Mouse (Mus musculus) retina, embryonic 14.5 days (tissue): Measurements from ENCODE around the gene Rgs9.
"Not testable (repeated sequence)": the region's sequence is repeated elsewhere in the genome, so short reads cannot be mapped to it uniquely, and the experiment has no call there.

Experiments
- DNase-seq: peaks from one replicate; pipeline ENCODE4 v3.0.0-alpha.2; 2015; ENCODE audit warnings: low spot score

Rgs9 gene

GRCm38 (mm10) chr11:109297710-109298375 is at the start of gene Rgs9:
Gene Rgs9 (minus strand): TSS chr11:109298129.
- DNase-seq: peak; percentile 91

- DNase-seq: no peak
Observed at GRCm38 (mm10) chr11:109347242-109347959, 49.5 kb upstream of the Rgs9 start.

DNA sequence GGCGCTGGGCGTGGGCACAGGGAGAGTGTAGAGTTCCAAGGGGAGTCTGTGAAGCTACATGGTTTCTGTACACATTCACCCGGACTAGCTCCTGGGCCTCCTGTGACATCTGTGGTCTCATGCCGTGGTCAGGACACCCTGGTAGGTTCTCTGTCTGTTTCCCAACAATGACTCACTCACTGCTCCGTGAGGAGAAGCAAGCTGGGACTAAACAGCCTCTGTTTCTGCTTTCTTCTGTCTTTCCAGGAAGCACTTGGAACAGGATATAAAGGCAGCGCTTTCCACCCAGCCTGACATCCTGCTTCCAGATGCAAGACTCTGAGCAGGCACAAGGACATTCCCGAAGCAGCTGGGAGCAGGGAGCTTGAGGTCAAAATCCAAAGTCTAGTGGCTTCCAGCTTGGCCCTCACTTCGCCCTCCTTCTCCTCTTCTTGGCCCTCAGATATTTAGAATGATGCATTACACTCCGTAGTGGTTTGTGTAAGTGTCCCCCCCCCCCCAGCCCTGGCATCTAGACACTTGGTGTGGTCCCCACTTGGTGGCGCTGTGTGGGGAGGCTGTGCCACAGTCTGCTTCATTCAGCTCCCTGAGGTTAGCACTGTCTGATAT is 46.2 kb upstream of the Rgs9 start:
- DNase-seq: peak; percentile 52

DNA sequence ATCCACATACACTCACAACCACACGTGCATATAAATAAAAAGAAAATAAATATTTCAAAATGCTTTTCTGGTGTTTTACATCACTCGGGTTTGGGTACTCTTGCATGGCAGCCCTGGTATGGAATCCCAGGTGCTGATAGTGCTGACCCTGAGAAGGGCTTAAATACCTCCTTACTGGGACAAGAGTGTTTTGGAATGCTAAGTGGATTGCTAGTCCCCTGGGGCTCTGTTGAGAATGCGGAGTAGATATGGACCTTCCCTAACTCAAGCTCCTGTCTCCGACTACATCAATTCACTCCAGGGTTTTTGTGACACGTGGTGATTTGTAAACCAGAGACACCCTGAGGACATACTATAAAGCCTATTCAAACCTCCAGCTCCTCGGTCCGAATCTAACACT is 45.6 kb upstream of the Rgs9 start:
- DNase-seq: no peak

DNA sequence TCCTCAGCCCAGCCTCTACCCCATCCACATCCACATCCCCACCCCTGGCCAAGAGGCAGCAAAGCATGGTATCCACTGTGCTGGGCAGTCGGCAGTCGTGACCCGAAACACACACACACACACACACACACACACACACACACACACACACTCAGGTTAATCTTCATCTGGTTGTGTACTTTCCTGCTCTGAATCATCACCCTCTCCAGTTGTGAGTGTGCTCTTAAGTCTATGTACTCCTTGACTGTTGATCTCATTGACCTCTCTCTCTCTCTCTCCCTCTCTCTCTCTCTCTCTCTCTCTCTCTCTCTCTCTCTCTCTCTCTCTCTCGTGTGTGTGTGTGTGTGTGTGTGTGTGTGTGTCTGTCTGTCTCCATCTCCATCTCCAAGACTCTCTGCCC is 44.7 kb upstream of the Rgs9 start:
- not testable (repeated sequence) for DNase-seq

GRCm38 (mm10) chr11:109340541-109340940 is 42.6 kb upstream of the Rgs9 start:
- no peak for DNase-seq

GRCm38 (mm10) chr11:109339155-109339938 is 41.4 kb upstream of the Rgs9 start:
- DNase-seq: no peak

DNA sequence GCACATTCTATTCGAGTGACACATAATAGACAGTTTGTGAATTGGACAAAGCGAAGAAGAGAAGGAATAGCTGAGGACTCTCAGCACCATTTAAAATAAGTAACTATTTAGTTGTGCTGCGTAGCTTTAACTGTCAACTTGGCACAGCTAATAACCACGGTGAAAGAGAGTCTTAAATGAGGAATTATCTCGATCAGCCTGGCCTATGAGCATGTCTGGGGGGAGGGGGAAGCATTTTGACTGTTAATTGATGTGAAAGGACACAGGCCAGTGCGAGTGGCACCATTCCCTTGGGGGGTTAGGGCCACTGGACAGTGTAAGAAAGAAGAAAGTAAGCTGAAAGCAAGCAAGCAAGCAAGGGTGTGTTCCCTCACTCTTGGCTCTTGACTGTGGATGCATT is 38.0 kb upstream of the Rgs9 start:
- no peak for DNase-seq

- no peak for DNase-seq
Observed at GRCm38 (mm10) chr11:109334773-109335172, 36.8 kb upstream of the Rgs9 start.

- DNase-seq: no peak
Observed at GRCm38 (mm10) chr11:109332722-109333121, 34.8 kb upstream of the Rgs9 start.

DNA sequence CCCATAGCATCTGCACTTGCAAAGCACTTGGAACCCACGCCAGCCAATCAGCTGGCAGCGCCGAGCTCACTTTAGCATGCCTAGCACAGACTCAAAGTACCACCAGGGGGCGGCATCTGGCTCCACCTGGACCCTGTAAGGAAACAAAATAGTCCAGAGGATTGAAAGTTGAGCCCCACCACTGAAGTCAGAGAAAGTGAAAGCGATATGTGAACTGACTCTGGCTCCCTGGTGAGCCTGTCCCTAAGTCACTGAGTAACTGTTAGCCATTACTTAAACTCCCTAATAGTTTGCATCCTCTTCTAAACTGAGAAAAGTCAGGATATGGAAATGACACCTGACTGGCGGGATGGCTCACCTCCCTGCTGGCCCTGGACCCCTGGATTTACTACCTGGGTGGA is 33.5 kb upstream of the Rgs9 start:
- peak; percentile 96 for DNase-seq

- no peak for DNase-seq
Observed at GRCm38 (mm10) chr11:109330706-109331393, 32.9 kb upstream of the Rgs9 start.

- DNase-seq: no peak
Observed at GRCm38 (mm10) chr11:109329331-109329730, 31.4 kb upstream of the Rgs9 start.

- DNase-seq: no peak
Observed at GRCm38 (mm10) chr11:109327952-109328351, 30.0 kb upstream of the Rgs9 start.

- no peak for DNase-seq
Observed at GRCm38 (mm10) chr11:109327381-109327780, 29.5 kb upstream of the Rgs9 start.

GRCm38 (mm10) chr11:109326270-109326669 is 28.3 kb upstream of the Rgs9 start:
- DNase-seq: no peak

GRCm38 (mm10) chr11:109320361-109320933 is 22.5 kb upstream of the Rgs9 start:
- peak; percentile 60 for DNase-seq

DNA sequence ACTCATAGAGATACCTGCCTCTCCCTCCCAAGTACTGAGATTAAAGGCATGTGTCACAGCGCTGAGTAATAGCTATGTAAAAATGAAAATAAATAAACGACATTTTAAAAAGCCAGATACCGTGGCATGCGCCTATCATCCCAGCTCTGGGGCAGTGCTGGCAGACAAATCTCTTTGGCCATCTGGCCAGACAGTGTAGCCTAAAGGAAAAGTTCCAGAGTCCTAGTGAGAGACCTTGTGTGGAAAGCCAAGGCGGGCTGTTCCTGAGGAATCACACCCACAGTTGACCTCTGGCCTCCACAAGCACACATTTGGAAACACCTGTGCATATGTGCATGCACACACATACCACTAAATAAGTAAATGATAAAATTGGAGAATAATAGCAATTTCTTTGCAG is 22.0 kb upstream of the Rgs9 start:
- no peak for DNase-seq

GRCm38 (mm10) chr11:109319471-109319870 is 21.5 kb upstream of the Rgs9 start:
- no peak for DNase-seq

GRCm38 (mm10) chr11:109316921-109317320 is 19.0 kb upstream of the Rgs9 start:
- DNase-seq: peak; percentile 50

DNA sequence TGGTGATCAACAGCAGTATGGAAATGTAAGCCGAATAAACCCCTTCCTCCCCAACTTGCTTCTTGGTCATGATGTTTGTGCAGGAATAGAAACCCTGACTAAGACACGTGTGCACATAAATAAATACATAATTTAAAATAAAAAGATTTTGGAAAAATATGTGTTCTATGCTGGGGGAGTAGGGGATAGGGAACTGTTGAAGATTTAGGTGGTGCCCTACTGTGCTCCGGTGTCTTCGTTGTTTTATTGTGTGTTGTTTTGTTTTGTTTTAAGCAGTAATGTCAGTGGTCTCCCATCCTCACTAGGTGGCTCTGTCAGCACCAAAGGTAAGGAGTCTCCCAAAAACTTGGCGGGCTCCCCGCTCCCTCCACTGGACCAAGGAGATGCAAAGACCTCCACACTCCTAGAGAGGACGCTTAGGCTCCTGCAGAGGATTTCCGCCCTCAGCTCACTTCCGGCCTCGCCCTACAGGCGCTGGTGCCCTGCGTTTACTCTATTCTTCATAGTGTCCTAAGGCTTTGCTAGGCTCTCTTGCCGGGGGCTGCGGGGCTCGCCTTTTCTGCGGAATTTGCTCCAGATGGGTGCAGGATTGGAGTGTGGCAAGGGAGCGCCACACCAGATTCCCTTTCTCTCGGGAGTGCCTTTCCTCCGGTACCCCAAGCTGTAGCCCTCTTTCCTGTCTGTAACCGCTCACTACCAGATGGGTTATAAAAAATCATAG is 14.1 kb upstream of the Rgs9 start:
- DNase-seq: peak; percentile 61
